Mouse (Mus musculus) kidney, postnatal 4 days (tissue): ENCODE results near the gene Runx1.
A peak's percentile ranks its signal among the peaks of the same experiment; 100 is the strongest.

Experiments
- DNase-seq, 2 experiments: peaks; one replicate each; pipeline ENCODE4 v3.0.0; 2021; ENCODE audit warnings: mixed read lengths in 2 of 2

Gene Runx1

DNA sequence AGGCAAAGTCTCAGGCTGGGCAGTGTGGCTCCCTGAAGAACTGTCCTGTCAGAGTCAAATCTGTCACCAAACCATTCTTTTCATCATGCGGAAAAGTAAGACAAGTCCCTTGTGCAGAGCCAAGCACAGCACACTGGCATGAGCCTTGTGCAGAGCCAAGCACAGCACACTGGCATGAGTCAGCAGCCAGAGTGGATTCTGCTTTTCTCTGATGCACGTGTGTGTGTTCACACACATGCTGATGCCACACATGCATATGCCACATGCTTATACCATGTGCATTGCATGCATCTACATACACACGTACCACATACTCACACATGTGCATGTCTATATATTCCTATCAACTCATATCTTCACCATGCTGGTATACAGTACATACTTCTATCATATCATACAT is 174.7 kb downstream of the Runx1 start:
- DNase-seq: no peak

GRCm38 (mm10) chr16:92646153-92646552 is 179.8 kb downstream of the Runx1 start:
- DNase-seq: no peak

GRCm38 (mm10) chr16:92645423-92646115 is 180.4 kb downstream of the Runx1 start:
- DNase-seq: no peak

GRCm38 (mm10) chr16:92644718-92645422 is 181.1 kb downstream of the Runx1 start:
- DNase-seq: no peak

DNA sequence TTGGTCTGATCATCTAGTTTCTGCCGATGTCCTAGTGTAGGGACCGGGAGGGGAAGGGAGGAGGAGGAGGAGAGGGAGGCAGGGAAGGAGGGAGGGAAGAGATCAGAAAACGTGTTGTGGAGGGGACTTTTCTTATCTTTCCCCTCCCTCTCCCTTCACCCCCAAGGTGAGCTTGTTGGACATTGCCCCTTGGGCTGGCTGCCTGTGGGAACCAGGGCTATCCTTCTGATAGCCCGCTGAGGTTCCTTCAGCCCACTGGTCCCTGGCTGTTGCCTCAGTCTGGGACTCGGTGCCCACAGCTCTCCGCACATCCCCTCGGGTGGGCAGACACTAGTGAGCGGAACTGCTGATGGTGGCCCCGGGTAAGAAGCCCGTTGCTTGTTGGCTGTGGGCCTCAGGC is 181.6 kb downstream of the Runx1 start:
- DNase-seq: no peak

DNA sequence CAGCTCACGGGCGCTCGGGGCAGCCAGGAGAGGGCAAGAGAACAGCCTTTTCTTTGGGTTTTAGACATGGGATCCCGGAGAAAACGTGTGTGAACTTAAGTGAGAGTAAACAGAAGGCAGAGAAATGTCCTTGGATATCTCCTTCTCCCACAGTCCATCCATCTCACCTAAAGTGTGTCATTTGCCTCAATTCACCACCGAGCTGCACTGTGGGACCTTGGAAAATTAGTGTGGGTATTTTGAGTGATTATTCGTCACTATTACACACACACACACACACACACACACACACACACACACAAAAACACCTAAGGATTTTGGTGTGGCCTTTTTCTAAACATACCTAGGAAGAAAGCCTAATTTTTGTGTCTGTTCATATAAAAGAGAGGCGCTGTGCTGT is 183.7 kb downstream of the Runx1 start:
- no peak for DNase-seq

DNA sequence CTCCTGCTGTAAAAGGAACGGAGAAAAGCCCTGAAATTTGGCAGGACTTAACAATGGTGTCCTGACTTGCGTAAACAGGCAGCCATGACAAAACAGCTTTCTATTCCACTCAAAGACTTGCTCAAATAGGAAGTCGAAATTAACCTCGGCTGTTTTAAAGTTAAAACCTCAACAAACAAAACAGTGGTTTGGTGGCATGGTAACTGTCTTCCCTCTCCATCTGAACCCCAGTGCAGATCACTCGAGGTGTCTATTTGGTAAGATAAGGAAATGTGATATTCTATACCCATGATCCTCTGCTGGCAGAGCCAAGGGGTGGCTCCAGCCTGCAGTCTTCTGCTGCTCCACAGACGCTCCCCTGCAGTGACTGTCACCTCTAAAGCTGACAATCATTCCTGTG is 184.9 kb downstream of the Runx1 start:
- no peak for DNase-seq

DNA sequence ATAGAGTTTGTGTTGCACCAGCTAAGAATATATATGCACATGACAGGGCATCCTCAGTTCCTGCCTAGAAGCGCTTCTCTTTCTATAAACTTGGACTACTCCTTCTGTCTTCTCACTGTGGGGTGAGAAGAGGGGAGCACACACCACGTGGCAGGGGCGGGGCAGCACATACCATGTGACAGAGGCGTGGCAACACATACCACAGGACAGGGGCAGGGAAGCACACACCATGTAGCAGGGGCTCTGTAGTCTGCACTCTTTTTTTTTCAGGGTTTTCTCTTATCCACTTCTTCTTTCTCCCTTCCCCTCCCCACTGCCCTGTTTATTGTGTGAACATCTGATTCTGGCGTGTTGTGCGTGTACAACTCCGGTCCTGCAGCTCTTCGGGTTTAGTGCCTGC is 186.9 kb downstream of the Runx1 start:
- no peak for DNase-seq

GRCm38 (mm10) chr16:92637033-92637432 is 188.9 kb downstream of the Runx1 start:
- DNase-seq: no peak

DNA sequence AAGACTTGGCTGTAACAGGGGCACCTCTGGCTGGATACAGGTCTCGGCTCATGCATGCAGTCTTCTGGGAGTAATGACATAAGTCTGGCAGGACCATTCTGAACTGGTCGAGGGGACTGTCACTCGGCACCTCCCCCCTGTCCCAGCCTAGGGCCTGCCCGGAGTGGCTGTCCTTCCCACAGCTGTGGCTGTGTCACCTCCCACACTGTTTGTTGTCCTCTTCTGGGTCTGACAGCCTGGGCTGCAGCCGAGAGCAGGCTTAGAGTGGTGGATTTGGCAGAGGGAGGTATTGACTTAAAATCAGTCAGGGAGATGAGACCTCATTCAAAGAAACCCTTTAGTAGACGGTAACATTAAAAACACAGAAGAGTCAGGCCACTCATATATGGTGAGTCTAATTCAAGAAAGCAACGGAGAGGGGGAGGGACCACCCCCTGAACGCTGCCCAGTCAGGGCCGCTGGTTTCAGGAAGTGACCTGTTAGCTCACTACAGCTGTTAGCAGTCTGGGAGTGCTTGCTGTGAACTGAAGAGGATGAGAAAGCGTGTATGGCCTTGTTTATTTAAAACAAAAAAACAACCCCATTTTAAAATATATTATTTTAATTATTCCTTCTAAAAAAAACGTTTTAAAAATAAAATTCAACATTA is 193.7 kb downstream of the Runx1 start:
- DNase-seq: peak; percentile 64 to 77

- DNase-seq: peak; percentile 47 to 71
These were observed 194.3 kb downstream of the Runx1 start for GRCm38 (mm10) chr16:92631637-92632036.

GRCm38 (mm10) chr16:92630950-92631349 is 195.0 kb downstream of the Runx1 start:
- peak in 1 of 2 experiments; percentile 38 for DNase-seq

GRCm38 (mm10) chr16:92629829-92630228 is 196.1 kb downstream of the Runx1 start:
- DNase-seq: no peak

GRCm38 (mm10) chr16:92627262-92627661 is 198.7 kb downstream of the Runx1 start:
- DNase-seq: no peak

GRCm38 (mm10) chr16:92623953-92624352 is 202.0 kb downstream of the Runx1 start:
- no peak for DNase-seq

DNA sequence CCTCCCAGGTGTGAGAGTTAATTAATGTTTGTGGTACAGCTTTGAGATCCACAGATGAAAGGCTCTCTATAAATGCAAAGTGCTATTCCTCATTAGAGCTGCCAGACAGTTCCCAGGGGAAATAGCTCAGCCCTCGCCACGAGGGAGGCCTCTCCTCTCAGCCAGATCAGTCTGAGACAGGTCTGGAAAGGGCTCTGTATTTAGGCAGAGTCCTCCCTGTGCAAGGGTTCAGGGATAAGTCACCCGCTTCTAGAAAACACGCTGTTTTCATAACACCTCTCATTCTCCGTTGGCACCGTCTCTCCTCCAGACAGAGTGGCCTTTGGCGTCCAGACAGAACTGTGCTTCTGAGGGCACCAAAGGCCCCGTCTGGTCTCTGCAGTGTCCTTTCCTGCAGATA is 204.1 kb downstream of the Runx1 start:
- no peak for DNase-seq

- no peak for DNase-seq
These were observed 205.0 kb downstream of the Runx1 start for GRCm38 (mm10) chr16:92620841-92621518.

GRCm38 (mm10) chr16:92616839-92617238 is 209.1 kb downstream of the Runx1 start:
- no peak for DNase-seq

DNA sequence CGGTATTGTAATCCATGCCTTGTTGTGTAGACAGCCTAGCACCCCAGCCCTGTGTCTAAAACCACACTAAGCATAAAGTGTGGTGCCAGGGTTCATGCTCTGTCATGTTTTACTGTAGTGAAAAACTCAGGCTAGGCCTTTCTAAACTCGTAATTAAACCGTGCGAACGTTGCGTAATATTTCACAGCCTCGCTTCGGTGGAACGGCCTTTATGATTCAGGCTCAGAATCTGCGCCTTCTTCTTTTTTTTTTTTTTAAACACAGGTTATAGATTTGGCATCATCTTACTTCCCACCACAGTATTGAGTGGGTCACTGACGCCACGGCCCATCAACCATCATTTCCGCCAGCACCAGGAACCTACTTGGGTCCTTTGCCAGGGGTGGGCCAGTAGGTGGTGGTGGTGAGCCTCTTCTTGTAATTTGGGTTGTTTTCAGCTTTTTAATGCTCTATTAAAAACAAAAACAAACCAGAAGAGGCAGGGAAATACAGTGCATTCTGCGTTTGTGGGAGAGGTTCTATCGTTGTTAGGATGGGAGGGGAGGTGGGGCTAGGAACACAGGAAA is 210.6 kb downstream of the Runx1 start:
- peak; percentile 30 to 41 for DNase-seq

- peak in 1 of 2 experiments; percentile 47 for DNase-seq
These were observed 213.4 kb downstream of the Runx1 start for GRCm38 (mm10) chr16:92612546-92612945.

DNA sequence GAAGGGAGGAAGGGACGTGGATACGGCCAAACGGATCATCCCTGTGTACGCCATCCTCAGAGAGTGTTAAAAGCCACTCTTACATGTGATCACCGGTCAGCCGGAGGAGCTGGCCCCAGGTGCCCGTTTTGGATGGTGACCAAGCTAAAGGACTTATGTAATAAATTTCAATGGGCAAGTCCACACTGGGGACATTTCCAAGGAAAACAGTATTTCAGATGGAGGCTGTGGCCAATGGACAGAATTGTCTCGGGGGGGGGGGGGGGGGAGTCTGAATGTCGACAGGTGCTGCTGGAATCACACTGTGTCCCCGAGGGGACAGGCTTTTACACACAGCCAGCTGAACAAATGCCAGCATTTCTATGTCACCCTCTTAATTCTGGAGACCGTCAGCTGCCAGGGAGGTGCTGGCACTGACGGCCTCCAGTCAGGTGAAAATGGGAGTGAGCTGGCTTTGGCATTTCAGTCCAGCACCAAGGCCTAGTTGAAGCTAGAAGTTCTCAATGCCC is 214.3 kb downstream of the Runx1 start:
- DNase-seq: no peak

GRCm38 (mm10) chr16:92610464-92610863 is 215.5 kb downstream of the Runx1 start:
- no peak for DNase-seq

DNA sequence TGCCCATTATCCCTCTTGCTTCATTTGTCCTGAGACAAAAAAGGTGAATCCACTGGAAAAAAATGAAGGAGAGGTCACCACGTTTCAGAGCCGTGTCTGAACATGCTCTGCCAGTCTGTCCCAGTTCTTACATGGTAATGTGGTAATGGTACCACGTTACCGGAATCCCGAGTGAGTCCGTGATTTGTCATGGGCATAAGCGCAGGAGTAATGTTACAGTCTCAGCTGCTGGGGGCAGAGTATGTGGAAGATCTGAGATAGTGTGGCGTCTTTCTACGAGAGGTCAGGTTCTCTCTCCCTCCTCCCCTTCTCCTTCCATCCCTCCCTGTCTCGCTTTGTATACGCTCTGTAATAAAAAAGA is 216.3 kb downstream of the Runx1 start:
- DNase-seq: no peak
